Mouse (Mus musculus) bone marrow, adult 2 months (tissue): Measurements from ENCODE around the gene Krt7.

Experiments
- CTCF ChIP-seq: fragments of 200-500 bp; IDR thresholded peaks from 2 replicates; pipeline ENCODE4 v1.5.1; 2011; ENCODE audit warnings: low read length, control low read depth; ENCODE audit not compliant: control insufficient read depth, insufficient read depth
- POLR2A ChIP-seq: fragments of 200-500 bp; IDR thresholded peaks from 2 replicates; pipeline ENCODE4 v1.6.1; 2011; ENCODE audit warnings: low read depth, mild to moderate bottlenecking, control low read depth, low read length, borderline replicate concordance; ENCODE audit not compliant: control insufficient read depth

DNA sequence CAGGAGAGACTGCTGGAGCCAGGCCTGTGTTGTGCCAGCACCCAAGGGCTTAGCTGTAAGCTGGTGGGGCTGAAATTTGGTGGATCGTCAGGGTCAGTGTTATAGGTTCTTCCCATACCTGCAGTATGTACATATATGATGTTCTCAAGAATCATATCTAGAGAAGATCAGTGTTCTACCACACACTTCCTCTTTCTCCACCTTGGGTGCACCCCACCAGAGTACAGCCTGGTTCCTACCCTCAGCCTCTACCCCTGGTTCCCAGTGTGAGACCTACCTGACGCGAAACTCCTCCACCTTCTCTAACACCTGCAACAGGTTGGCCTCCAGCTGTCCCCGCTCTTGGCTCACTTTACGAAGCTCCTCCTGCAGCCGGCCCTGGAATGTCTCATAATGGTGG, 46.9 kb upstream of the Krt7 start:
- TF ChIP-seq POLR2A, result no peak
- TF ChIP-seq CTCF, result no peak
